Mouse (Mus musculus) brain, embryonic 14.5 days (tissue): ENCODE measurements around the gene Ccdc6.

Source experiments
- CTCF ChIP-seq: fragments of 200-500 bp; IDR thresholded peaks from 2 replicates; pipeline ENCODE4 v1.5.1; 2012; ENCODE audit warnings: inconsistent platforms, mild to moderate bottlenecking, moderate library complexity, borderline replicate concordance; ENCODE audit not compliant: insufficient read depth, insufficient read length; ENCODE audit errors: extremely low read depth
- POLR2A ChIP-seq: fragments of 200-500 bp; IDR thresholded peaks from 2 replicates; pipeline ENCODE4 v1.6.1; 2012; ENCODE audit warnings: mild to moderate bottlenecking, inconsistent platforms, borderline replicate concordance; ENCODE audit not compliant: poor library complexity, insufficient read depth, insufficient read length, severe bottlenecking; ENCODE audit errors: extremely low read depth

DNA sequence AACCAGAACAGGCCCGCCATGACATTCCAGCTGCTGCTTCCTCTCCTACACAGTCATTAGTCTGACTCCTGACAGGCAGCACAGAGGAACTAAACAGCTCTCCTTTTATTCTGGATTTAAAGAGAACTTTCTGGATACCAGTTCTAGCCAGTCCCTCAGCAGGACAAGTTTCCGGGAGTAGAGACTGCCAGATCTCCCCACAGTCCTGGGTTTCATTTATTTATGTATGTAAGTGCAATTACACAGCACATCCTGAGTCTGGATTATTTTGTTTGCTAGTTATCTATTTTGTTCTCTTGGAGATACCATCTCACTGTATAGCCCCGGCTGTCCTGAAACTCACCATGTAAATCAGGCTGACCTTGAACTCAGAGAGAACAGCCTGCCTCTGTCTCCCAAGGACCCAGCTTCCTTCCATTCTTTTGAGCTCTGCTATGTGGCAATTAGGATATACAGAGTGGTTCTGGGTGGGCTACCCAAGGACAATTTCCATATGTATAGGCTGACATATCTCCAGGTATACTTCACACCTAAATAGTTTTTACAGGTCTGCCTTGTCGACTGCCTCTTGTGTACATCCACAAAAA lies 5.0 kb upstream of the Ccdc6 start:
- TF ChIP-seq POLR2A (no peak), CTCF (no peak)
